Mouse (Mus musculus) liver, embryonic 14.5 days (tissue): ENCODE measurements around the gene Herpud2. TPM values are rescaled to one million over a fixed set of nuclear protein-coding genes. Genes with fewer than 3 reads are reported as not detected.

Experiments used
- ATAC-seq: fragments of 200-750 bp; cut with Nextera tagmentation; 2 replicates; pipeline ENCODE4 v1.8.0; 2017; ENCODE audit warnings: moderate number of reproducible peaks, mild to moderate bottlenecking, moderate library complexity; ENCODE audit not compliant: insufficient read depth
- DNase-seq, 3 experiments: peaks; one replicate each; pipeline ENCODE4 v3.0.0-alpha.2; 2012 to 2013; ENCODE audit warnings: low read depth in 3 of 3, low spot score in 3 of 3
- H3K27ac ChIP-seq: fragments of 300-500 bp; sonication (generic); 2 replicates; pipeline ENCODE4 v1.5.1; 2014; ENCODE audit warnings: moderate library complexity, mild to moderate bottlenecking, control low read depth, inconsistent platforms
- H3K27me3 ChIP-seq: fragments of 300-500 bp; sonication (generic); 2 replicates; pipeline ENCODE4 v1.6.1; 2014; ENCODE audit warnings: mild to moderate bottlenecking, low read length, moderate library complexity; ENCODE audit not compliant: control insufficient read depth, insufficient read depth
- H3K36me3 ChIP-seq: fragments of 300-500 bp; sonication (generic); replicated peaks from 2 replicates; pipeline ENCODE4 v1.6.1; 2014; ENCODE audit warnings: low read depth; ENCODE audit not compliant: control insufficient read depth, insufficient read depth
- H3K4me1 ChIP-seq, 2 experiments: fragments of 200-500 bp in 1 of 2; fragments of 300-500 bp in 1 of 2; sonication (generic) in 1 of 2; replicated peaks; 2 replicates each; pipeline ENCODE4 v1.6.1; 2012 to 2014; ENCODE audit warnings: antibody characterized with exemption in 1 of 2, inconsistent platforms in 1 of 2, low read length in 1 of 2; ENCODE audit not compliant: control insufficient read depth in 2 of 2, insufficient read depth in 2 of 2
- H3K4me2 ChIP-seq: fragments of 300-500 bp; sonication (generic); 2 replicates; pipeline ENCODE4 v1.6.1; 2014; ENCODE audit warnings: low read depth, mild to moderate bottlenecking, control low read depth, moderate library complexity
- H3K4me3 ChIP-seq, 2 experiments: fragments of 200-500 bp in 1 of 2; fragments of 300-500 bp in 1 of 2; sonication (generic) in 1 of 2; 2 replicates each; pipeline ENCODE4 v1.5.1; 2012 to 2014; ENCODE audit warnings: low read depth in 2 of 2, low read length in 2 of 2, mild to moderate bottlenecking in 2 of 2, control low read depth in 1 of 2, inconsistent platforms in 1 of 2, moderate library complexity in 1 of 2; ENCODE audit not compliant: insufficient read depth in 1 of 2
- H3K9ac ChIP-seq: fragments of 300-500 bp; sonication (generic); replicated peaks from 2 replicates; pipeline ENCODE4 v1.6.1; 2014; ENCODE audit warnings: mild to moderate bottlenecking, control low read depth, moderate library complexity
- H3K9me3 ChIP-seq: fragments of 300-500 bp; sonication (generic); 2 replicates; pipeline ENCODE4 v1.6.1; 2016; ENCODE audit warnings: low read length, mixed read lengths; ENCODE audit not compliant: control insufficient read depth
- CTCF ChIP-seq: IDR thresholded peaks from 2 replicates; pipeline ENCODE4 v1.5.1; 2016; ENCODE audit warnings: antibody characterized with exemption, low read depth, control low read depth
- EP300 ChIP-seq: IDR thresholded peaks from 2 replicates; pipeline ENCODE4 v1.6.1; 2016; ENCODE audit warnings: antibody characterized with exemption, low read depth
- WGBS: fragments of 180-500 bp; shearing (Covaris S2); extraction: QIAGEN DNeasy Blood & Tissue Kit; methylation state at CpG from one replicate; pipeline ENCODE4 v1.1.7; 2014; ENCODE audit not compliant: insufficient replicate concordance; 5-methylcytosine and 5-hydroxymethylcytosine counted together
- polyA plus RNA-seq, 2 experiments: library from polyadenylated mRNA; depleted of rRNA in 1 of 2; stranded (reverse) in 1 of 2; unstranded in 1 of 2; fragments of >200 nt; fragmentation: Nextera tagmentation in 1 of 2; extraction: Ambion mirVana in 1 of 2; gene quantifications; 2 replicates each; pipeline versions ENCODE4 v1.2.1 to v1.2.3; 2012 to 2014

Herpud2 gene
- polyA plus RNA-seq, 2 experiments, result 9.3 to 10.8 TPM

- 53% methylated on average over 1 of the region's 1 CpGs for WGBS
- no peak for ATAC-seq
- H3K27ac ChIP-seq, result no peak overlapping the region
Observed at GRCm38 (mm10) chr9:25076505-25076904, 75.1 kb downstream of the Herpud2 start.

GRCm38 (mm10) chr9:25075977-25076376 lies 75.6 kb downstream of the Herpud2 start:
- no peak for DNase-seq
- Histone ChIP-seq H3K4me2 (no peak overlapping the region), H3K4me3 (no peak overlapping the region), H3K9me3 (no peaks in the 10 kb centered on the region), H3K9ac (no peak overlapping the region), H3K36me3 (no peaks in the 10 kb centered on the region), H3K27me3 (no peaks in the 10 kb centered on the region), H3K4me1 (peaks cover 0 to 2% of the 10 kb centered on the region in 2 experiments; a peak in 1 of 4 replicates), H3K27ac (no peak overlapping the region)
- no peak for TF ChIP-seq CTCF
- ATAC-seq, result no peak
- WGBS, result 11% methylated on average over 3 of the region's 3 CpGs

More at GRCm38 (mm10) chr9:25076505-25076904, 75.1 kb downstream of the Herpud2 start:
- H3K4me2 ChIP-seq, result no peak overlapping the region
- H3K27me3 ChIP-seq, result no peaks in the 10 kb centered on the region
- no peak for TF ChIP-seq CTCF
- TF ChIP-seq EP300, result no peak
- no peak for DNase-seq
- no peak overlapping the region for H3K9ac ChIP-seq
- H3K36me3 ChIP-seq, result no peaks in the 10 kb centered on the region
- no peak overlapping the region for H3K4me3 ChIP-seq
- H3K9me3 ChIP-seq, result no peaks in the 10 kb centered on the region
- H3K4me1 ChIP-seq, result peaks cover 0 to 2% of the 10 kb centered on the region in 2 experiments; a peak in 1 of 4 replicates

GRCm38 (mm10) chr9:25072666-25073065 lies 79.0 kb downstream of the Herpud2 start:
- H3K4me2 ChIP-seq, result no peak overlapping the region
- WGBS, result 59% methylated on average over 1 of the region's 1 CpGs
- ATAC-seq, result no peak
- no peaks in the 10 kb centered on the region for H3K9me3 ChIP-seq
- no peak for DNase-seq
- no peak overlapping the region for H3K27ac ChIP-seq
- H3K27me3 ChIP-seq, result no peaks in the 10 kb centered on the region
- no peak for TF ChIP-seq EP300
- H3K36me3 ChIP-seq, result no peaks in the 10 kb centered on the region
- H3K4me3 ChIP-seq, result no peak overlapping the region
- H3K4me1 ChIP-seq, result peaks cover 0 to 2% of the 10 kb centered on the region in 2 experiments; a peak in 1 of 4 replicates
- no peak overlapping the region for H3K9ac ChIP-seq

DNA sequence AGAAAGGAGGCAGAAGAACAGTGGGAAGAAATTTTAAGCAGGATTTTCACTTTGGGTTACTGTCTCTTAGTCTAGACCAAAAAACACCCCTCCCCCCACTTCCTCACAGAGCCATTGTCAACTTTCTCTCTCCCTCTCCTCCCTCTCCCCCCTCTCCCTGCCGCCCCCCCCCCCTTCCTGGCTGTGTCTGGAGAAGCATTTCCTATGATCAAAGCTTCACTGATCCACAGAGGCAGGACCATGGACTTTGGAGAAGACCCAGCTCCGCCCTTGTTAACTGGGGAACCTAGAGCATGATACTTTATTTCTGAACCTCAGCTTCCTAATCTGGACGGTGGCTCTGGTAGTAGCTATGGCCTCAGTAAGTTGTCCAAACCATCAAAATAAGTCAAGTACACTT lies 92.9 kb downstream of the Herpud2 start:
- DNase-seq, result no peak
- WGBS, result 20% methylated on average over 3 of the region's 3 CpGs
- no peak for ATAC-seq
- no peaks in the 10 kb centered on the region for H3K36me3 ChIP-seq
- no peak overlapping the region for H3K4me3 ChIP-seq
- H3K27me3 ChIP-seq, result no peaks in the 10 kb centered on the region
- TF ChIP-seq CTCF, result no peak
- TF ChIP-seq EP300, result no peak
- H3K4me1 ChIP-seq, result no peaks in the 10 kb centered on the region
- no peak overlapping the region for H3K4me2 ChIP-seq
- H3K27ac ChIP-seq, result no peak overlapping the region
- no peak overlapping the region for H3K9ac ChIP-seq
- H3K9me3 ChIP-seq, result no peaks in the 10 kb centered on the region

Other genes with a start within 250 kb of the Herpud2 start
- gene Gm10181, start 62.4 kb downstream of the Herpud2 start, polyA plus RNA-seq (2012; rRNA removed), result not detected in 2 replicates
- not detected in 2 replicates for gene Gm10181, start 62.4 kb downstream of the Herpud2 start, polyA plus RNA-seq (2014; fragmentation: Nextera tagmentation; extraction: Ambion mirVana)
- 17.9 and 32.6 TPM in 2 replicates for gene Sept7, start 100.6 kb upstream of the Herpud2 start, polyA plus RNA-seq (2012; rRNA removed)
- gene Sept7, start 100.6 kb upstream of the Herpud2 start, polyA plus RNA-seq (2014; fragmentation: Nextera tagmentation; extraction: Ambion mirVana), result 86.3 and 92.0 TPM in 2 replicates